Mouse (Mus musculus) MEL (cell line): ENCODE measurements around the gene Cep131.

Experiments
- CTCF ChIP-seq, 3 experiments: IDR thresholded peaks in 2 of 3; conservative IDR thresholded peaks in 1 of 3; 2 replicates each; pipeline ENCODE4 v1.5.1; 2011 to 2012; ENCODE audit warnings: low read length in 3 of 3, low read depth in 2 of 3, mild to moderate bottlenecking in 2 of 3, improper control_type of control experiment in 1 of 3, inconsistent platforms in 1 of 3, mixed read lengths in 1 of 3, moderate library complexity in 1 of 3; ENCODE audit not compliant: control insufficient read depth in 1 of 3, insufficient read depth in 1 of 3, poor library complexity in 1 of 3, severe bottlenecking in 1 of 3
- EP300 ChIP-seq, 2 experiments: IDR thresholded peaks; 2 replicates each; pipeline ENCODE4 v1.6.1; 2011; ENCODE audit warnings: improper control_type of control experiment in 2 of 2, low read length in 2 of 2, low read depth in 1 of 2, mild to moderate bottlenecking in 1 of 2
- MXI1 ChIP-seq: IDR thresholded peaks from 2 replicates; pipeline ENCODE4 v1.6.1; 2011; ENCODE audit warnings: mild to moderate bottlenecking, low read depth, low read length, improper control_type of control experiment
- POLR2AphosphoS5 ChIP-seq: IDR thresholded peaks from 2 replicates; pipeline ENCODE4 v1.6.1; 2012; ENCODE audit warnings: low read depth, borderline replicate concordance, mild to moderate bottlenecking, inconsistent platforms, low read length, moderate library complexity, mixed read lengths

DNA sequence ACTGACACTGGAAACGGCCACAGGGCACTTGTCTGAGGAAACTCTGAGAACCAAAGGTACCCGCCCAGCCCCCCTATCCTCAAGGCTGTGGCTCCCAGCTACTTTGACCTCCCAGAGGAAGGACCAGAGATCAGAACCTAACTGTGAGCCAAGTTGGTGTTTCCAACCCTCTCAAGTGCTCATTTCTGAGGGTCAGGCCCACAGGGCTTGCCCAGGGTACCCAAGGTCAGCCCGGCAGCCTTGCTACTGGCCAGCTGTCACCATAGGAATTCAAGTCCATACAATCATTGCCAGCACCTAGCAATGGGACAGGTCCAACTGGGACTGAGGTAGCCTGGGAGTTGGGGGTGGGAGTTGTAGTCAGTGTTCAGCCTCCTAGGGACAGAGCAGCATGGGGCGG is 4.0 kb upstream of the Cep131 start:
- TF ChIP-seq CTCF (IDR thresholded peaks at IDR 0.05 in 2 of 3, conservative IDR thresholded peaks at IDR 0.05 in 1 of 3; ENCODE audit: control insufficient read depth in 1 of 3, insufficient read depth in 1 of 3, low read depth in 2 of 3, low read length in 3 of 3, poor library complexity in 1 of 3, severe bottlenecking in 1 of 3) (no peak), EP300 (IDR thresholded peaks at IDR 0.05; ENCODE audit: low read depth in 1 of 2, low read length in 2 of 2) (no peak), MXI1 (no peak), POLR2AphosphoS5 (no peak)
